Mouse (Mus musculus) forebrain, embryonic 10.5 days (tissue): ENCODE results near the gene Fxyd6. TPM values are rescaled to one million over a fixed set of nuclear protein-coding genes. Genes with fewer than 3 reads are reported as not detected.

Experiments
- polyA plus RNA-seq: library from polyadenylated mRNA; unstranded; fragments of >200 nt; fragmentation: Nextera tagmentation; extraction: Ambion mirVana; gene quantifications from 2 replicates; pipeline ENCODE4 v1.2.1, GENCODE M21; 2016

The Fxyd6 gene
- polyA plus RNA-seq, 1 experiment from 2014 or later, result 159 TPM

Other genes starting within 250 kb of the Fxyd6 start
- gene Scn4b, start 231.8 kb upstream of the Fxyd6 start, polyA plus RNA-seq, result 0.25 and 0.41 TPM in 2 replicates
- not detected in 2 replicates for gene BC049352, start 188.2 kb upstream of the Fxyd6 start, polyA plus RNA-seq
- 0.19 TPM in 1 of 2 replicates, not detected in the other for gene Tmprss4, start 166.1 kb upstream of the Fxyd6 start, polyA plus RNA-seq
- gene Il10ra, start 101.0 kb upstream of the Fxyd6 start, polyA plus RNA-seq, result 0.42 and 0.50 TPM in 2 replicates
- 0.12 TPM in 1 of 2 replicates, not detected in the other for gene Tmprss13, start 51.1 kb upstream of the Fxyd6 start, polyA plus RNA-seq
- gene Fxyd2, start 29.5 kb downstream of the Fxyd6 start, polyA plus RNA-seq, result 0.55 and 1.2 TPM in 2 replicates
- 0.28 and 0.79 TPM in 2 replicates for gene Dscaml1, start 56.4 kb downstream of the Fxyd6 start, polyA plus RNA-seq